Mouse (Mus musculus): ENCODE data around the gene Ankrd6.

GRCm38 (mm10) chr4:32890735-32891098 lies 59.9 kb downstream of the Ankrd6 start:
- TF ChIP-seq EP300 (IDR thresholded peaks at IDR 0.05; ENCODE audit: insufficient read depth, low read depth, low read length) (no peak), CTCF (IDR thresholded peaks at IDR 0.05) (no peak)
